Mouse (Mus musculus) E14TG2a.4 (cell line): Measurements from ENCODE around the gene Cdc6.

Experiments
- CTCF ChIP-seq: conservative IDR thresholded peaks from 2 replicates; pipeline ENCODE4 v1.5.1; 2014; ENCODE audit warnings: low read length
- POU5F1 ChIP-seq: IDR thresholded peaks from 2 replicates; pipeline ENCODE4 v1.6.1; 2014; ENCODE audit warnings: low read length, borderline replicate concordance

GRCm38 (mm10) chr11:98942923-98943641, 35.5 kb downstream of the Cdc6 start:
- TF ChIP-seq CTCF (no peak), POU5F1 (no peak)
